Mouse (Mus musculus) forebrain, embryonic 10.5 days (tissue): ENCODE measurements around the gene Pde7b. TPM values are rescaled to one million over a fixed set of nuclear protein-coding genes. Genes with fewer than 3 reads are reported as not detected.

ENCODE experiments used
- DNase-seq: peaks from one replicate; pipeline ENCODE4 v3.0.0-alpha.2; 2017; ENCODE audit warnings: low spot score; ENCODE audit errors: extremely low spot score
- H3K27ac ChIP-seq: fragments of 300-500 bp; sonication (generic); 2 replicates; pipeline ENCODE4 v1.5.1; 2016; ENCODE audit warnings: mild to moderate bottlenecking
- H3K27me3 ChIP-seq: fragments of 300-500 bp; sonication (generic); 2 replicates; pipeline ENCODE4 v1.6.1; 2016; ENCODE audit warnings: mild to moderate bottlenecking; ENCODE audit not compliant: poor library complexity, severe bottlenecking
- H3K36me3 ChIP-seq: fragments of 300-500 bp; sonication (generic); replicated peaks from 2 replicates; pipeline ENCODE4 v1.6.1; 2016; ENCODE audit warnings: mild to moderate bottlenecking, moderate library complexity
- H3K4me1 ChIP-seq: fragments of 300-500 bp; sonication (generic); 2 replicates; pipeline ENCODE4 v1.6.1; 2016
- H3K4me3 ChIP-seq: fragments of 300-500 bp; sonication (generic); 2 replicates; pipeline ENCODE4 v1.5.1; 2016; ENCODE audit warnings: mild to moderate bottlenecking, moderate library complexity
- H3K9me3 ChIP-seq: fragments of 300-500 bp; sonication (generic); 2 replicates; pipeline ENCODE4 v1.6.1; 2016; ENCODE audit warnings: mild to moderate bottlenecking, moderate library complexity
- WGBS: fragments of 180-500 bp; shearing (Covaris S2); methylation state at CpG from one replicate; pipeline ENCODE4 v1.1.7; 2016; 5-methylcytosine and 5-hydroxymethylcytosine counted together
- polyA plus RNA-seq: library from polyadenylated mRNA; unstranded; fragments of >200 nt; fragmentation: Nextera tagmentation; extraction: Ambion mirVana; gene quantifications from 2 replicates; pipeline ENCODE4 v1.2.1, GENCODE M21; 2016

Pde7b gene
- polyA plus RNA-seq, 1 experiment from 2014 or later, result 0.89 TPM

DNA sequence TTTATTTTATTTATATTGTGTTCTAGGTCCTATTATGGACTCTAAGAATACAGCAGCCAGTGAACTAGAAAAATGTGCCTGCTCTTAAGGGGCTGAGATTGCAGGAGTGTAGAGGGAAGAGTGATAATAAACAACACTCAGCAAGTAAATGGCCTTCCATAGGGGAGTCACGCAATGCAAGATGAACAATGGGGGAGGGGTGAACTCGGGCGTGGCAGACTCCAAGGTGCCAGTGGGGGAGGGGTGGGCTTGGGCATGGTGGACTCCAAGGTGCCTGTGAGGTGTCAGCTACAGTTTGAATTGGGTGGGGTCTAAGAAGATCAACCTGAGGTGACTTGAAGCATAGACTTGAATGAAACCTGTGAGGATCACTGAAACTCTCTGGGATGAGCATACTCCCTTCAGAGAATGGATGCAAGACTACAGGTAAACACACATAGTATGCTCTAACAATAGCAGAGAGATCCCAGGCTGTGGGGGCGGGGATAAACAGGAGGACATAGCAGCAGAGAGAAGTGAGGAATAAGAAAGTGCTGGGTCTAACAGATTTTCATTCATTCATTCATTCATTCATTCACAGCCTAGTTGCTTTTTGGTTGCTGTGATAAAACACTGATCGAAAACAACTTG is 230.9 kb downstream of the Pde7b start:
- no peak for DNase-seq
- WGBS, result 89% methylated on average over 5 of the region's 5 CpGs
- H3K4me1 ChIP-seq, result peaks cover 25% of the 10 kb centered on the region

DNA sequence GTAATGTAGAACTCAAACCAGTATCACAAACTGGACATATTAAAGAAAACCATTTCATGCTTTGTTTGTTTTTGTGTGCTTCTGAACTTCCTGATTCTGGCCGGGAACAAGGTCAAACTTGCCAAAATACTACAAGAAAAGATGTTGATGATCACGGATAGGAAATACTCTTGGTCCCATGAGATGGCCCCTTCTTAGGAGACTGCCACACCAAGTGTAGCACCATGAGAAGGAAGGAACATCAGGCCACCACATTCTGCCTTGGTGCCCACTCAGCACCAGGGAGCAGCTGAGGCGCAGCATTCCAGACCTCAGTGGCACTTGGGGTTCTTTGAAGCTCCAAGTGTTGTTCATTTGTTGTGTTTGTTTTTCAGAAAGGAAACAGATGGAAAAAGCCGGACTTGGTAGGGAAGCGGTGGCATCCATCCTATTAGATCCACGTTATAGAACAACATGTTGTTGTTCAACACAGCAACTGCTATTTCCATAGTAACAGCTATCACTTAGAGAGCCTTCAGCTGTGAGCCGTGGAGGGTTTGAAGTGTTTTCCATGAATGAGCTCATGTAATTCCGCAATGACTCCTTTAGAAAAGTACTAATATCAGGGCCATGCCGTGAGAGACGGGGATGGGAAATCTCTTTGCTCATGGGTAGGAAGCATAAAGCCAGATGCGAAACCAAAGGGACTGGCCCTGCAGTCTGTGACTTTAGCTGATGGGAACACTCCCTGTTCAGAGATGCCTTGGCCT is 232.5 kb downstream of the Pde7b start:
- WGBS, result 69% methylated on average over 11 of the region's 11 CpGs
- no peaks in the 10 kb centered on the region for H3K9me3 ChIP-seq
- H3K4me3 ChIP-seq, result no peak overlapping the region
- H3K27ac ChIP-seq, result no peak overlapping the region
- DNase-seq, result no peak
- H3K27me3 ChIP-seq, result no peaks in the 10 kb centered on the region
- peaks cover 25% of the 10 kb centered on the region for H3K4me1 ChIP-seq
- H3K36me3 ChIP-seq, result no peaks in the 10 kb centered on the region

More for the DNA sequence above, 230.9 kb downstream of the Pde7b start:
- Histone ChIP-seq H3K27ac (no peak overlapping the region), H3K9me3 (no peaks in the 10 kb centered on the region), H3K4me3 (no peak overlapping the region), H3K27me3 (no peaks in the 10 kb centered on the region), H3K36me3 (no peaks in the 10 kb centered on the region)

GRCm38 (mm10) chr10:20490775-20491174 is 234.1 kb downstream of the Pde7b start:
- peaks cover 25% of the 10 kb centered on the region for H3K4me1 ChIP-seq
- DNase-seq, result no peak
- 79% methylated on average over 1 of the region's 1 CpGs for WGBS

GRCm38 (mm10) chr10:20490281-20490680 is 234.6 kb downstream of the Pde7b start:
- 77% methylated on average over 8 of the region's 8 CpGs for WGBS
- Histone ChIP-seq H3K27me3 (no peaks in the 10 kb centered on the region), H3K4me1 (peaks cover 20% of the 10 kb centered on the region), H3K9me3 (no peaks in the 10 kb centered on the region), H3K27ac (no peak overlapping the region), H3K4me3 (no peak overlapping the region), H3K36me3 (no peaks in the 10 kb centered on the region)
- DNase-seq, result no peak

More at GRCm38 (mm10) chr10:20490775-20491174, 234.1 kb downstream of the Pde7b start:
- Histone ChIP-seq H3K27me3 (no peaks in the 10 kb centered on the region), H3K36me3 (no peaks in the 10 kb centered on the region), H3K27ac (no peak overlapping the region), H3K9me3 (no peaks in the 10 kb centered on the region), H3K4me3 (no peak overlapping the region)

DNA sequence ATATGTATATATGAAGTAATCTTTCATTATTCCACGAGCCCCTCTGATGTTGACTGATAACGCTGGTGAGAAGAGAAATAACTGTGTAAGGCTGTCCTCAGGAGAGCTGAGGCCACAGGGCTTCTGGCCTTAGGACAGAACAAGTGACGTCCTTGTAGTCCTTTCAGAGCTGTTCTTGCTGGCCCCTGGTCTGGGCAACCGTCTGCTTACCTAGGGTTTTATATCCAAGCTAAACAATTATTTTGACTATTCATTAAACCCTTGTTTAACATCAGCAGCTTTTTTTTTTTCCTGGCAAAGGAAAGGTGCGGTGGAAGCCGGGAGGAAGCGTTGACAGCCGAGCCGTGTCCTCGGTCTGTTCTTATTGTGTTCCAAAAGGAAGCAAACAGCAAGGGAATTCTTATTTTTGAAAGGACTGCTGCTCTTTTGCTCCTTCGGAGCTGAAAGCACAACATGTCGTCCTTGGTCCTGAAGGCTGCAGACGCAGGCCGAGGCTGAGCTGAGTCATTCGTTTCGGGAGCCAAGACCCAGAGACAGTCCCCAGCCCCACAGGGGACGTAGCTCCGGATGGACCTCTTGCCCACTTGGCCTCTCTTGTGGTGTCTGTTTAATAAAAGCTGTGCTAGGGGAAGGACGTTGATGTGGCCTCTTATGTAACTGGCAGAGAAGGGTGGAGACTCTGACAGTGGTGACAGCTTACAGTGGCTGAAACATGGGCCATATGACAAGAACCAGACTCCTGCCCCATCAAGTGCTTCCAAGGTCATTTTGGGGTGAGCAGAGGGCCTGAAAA is 238.2 kb downstream of the Pde7b start:
- H3K27ac ChIP-seq, result no peak overlapping the region

DNA sequence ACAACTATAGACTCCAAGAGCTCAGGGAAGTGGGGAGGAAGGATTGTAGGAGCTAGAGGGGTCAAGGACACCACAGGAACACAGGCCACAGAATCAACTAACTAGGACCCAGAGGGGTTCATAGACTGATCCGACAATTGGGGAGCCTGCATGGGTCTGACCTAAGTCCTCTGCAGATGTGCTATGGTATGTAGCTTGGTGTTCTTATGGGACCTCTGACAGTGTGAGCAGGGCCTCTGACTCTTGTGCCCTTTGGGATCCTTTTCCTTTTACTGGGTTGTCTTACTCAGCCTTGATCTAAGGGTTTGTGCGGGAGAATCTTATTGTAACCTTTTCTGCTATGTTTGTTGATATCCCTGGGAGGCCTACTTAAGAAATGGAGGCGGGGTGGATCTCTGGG is 239.1 kb downstream of the Pde7b start:
- Histone ChIP-seq H3K27ac (no peak overlapping the region), H3K4me1 (0 out of 2 replicates have a peak, but pooled peaks cover 2% of the 10 kb centered on the region), H3K9me3 (no peaks in the 10 kb centered on the region), H3K36me3 (no peaks in the 10 kb centered on the region), H3K27me3 (no peaks in the 10 kb centered on the region), H3K4me3 (no peak overlapping the region)
- 77% methylated on average over 3 of the region's 3 CpGs for WGBS
- DNase-seq, result no peak

More for the DNA sequence above, 238.2 kb downstream of the Pde7b start:
- no peak overlapping the region for H3K4me3 ChIP-seq
- no peaks in the 10 kb centered on the region for H3K27me3 ChIP-seq
- 84% methylated on average over 19 of the region's 19 CpGs for WGBS
- no peaks in the 10 kb centered on the region for H3K9me3 ChIP-seq
- H3K4me1 ChIP-seq, result 0 out of 2 replicates have a peak, but pooled peaks cover 4% of the 10 kb centered on the region
- DNase-seq, result no peak
- H3K36me3 ChIP-seq, result no peaks in the 10 kb centered on the region

GRCm38 (mm10) chr10:20479481-20479880 is 245.4 kb downstream of the Pde7b start:
- Histone ChIP-seq H3K27me3 (no peaks in the 10 kb centered on the region), H3K36me3 (no peaks in the 10 kb centered on the region), H3K4me1 (peaks cover 9% of the 10 kb centered on the region), H3K27ac (no peak overlapping the region), H3K9me3 (no peaks in the 10 kb centered on the region), H3K4me3 (no peak overlapping the region)
- 88% methylated on average over 8 of the region's 8 CpGs for WGBS
- no peak for DNase-seq

DNA sequence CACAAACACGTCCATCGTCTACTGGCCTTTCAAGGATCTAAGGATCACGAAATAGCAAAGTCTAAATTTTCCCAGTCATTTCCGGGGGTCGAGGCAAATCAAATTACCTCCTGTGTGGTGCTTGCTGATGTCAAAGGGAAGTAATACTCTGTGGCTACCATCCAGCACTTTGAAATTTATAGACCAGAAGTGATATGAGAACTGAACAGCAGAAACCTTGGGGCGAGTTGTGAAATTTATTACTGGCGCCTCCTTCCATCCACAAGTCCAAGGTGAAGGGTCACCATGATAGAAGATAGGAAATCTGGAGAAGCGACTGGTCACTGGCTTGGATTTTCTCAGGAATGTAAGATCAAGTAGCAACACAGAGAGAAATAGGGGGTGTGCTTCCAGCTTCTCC is 246.4 kb downstream of the Pde7b start:
- H3K36me3 ChIP-seq, result no peaks in the 10 kb centered on the region
- WGBS, result 90% methylated on average over 8 of the region's 8 CpGs
- no peak for DNase-seq
- peaks cover 15% of the 10 kb centered on the region for H3K4me1 ChIP-seq
- no peaks in the 10 kb centered on the region for H3K27me3 ChIP-seq
- no peaks in the 10 kb centered on the region for H3K9me3 ChIP-seq
- H3K4me3 ChIP-seq, result no peak overlapping the region
- H3K27ac ChIP-seq, result no peak overlapping the region

DNA sequence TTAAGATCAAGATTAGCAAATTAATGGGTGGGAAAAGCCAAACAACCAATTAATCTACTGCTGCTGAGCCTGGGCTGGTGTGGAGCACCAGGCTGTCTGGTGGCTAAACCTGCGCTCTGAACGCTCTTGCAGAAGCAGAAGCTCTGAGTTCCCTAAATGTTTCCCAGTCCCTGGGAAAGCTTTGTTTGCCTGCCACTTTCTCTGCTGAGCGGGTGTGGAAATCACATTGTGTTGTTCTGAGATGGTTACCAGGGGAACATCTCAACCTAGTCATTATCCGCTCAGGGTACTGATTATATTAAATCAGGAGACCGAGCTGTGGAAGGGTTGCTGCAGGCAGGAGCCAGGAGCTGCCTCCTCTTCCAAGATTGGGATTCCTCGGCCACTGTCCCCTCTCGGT is 250.0 kb downstream of the Pde7b start:
- no peak overlapping the region; the same call in 1 of the 2 replicates for H3K27ac ChIP-seq
- 49% methylated on average over 7 of the region's 7 CpGs for WGBS
- no peak for DNase-seq

GRCm38 (mm10) chr10:20474036-20474435 is 250.8 kb downstream of the Pde7b start:
- Histone ChIP-seq H3K36me3 (no peaks in the 10 kb centered on the region), H3K9me3 (no peaks in the 10 kb centered on the region), H3K4me3 (no peak overlapping the region), H3K27ac (0 out of 2 replicates have a peak overlapping the region, but pooled peaks have one; percentile 15), H3K4me1 (peaks cover 15% of the 10 kb centered on the region), H3K27me3 (no peaks in the 10 kb centered on the region)
- no peak for DNase-seq
- 76% methylated on average over 9 of the region's 9 CpGs for WGBS

More for the DNA sequence above, 250.0 kb downstream of the Pde7b start:
- Histone ChIP-seq H3K9me3 (no peaks in the 10 kb centered on the region), H3K4me3 (no peak overlapping the region), H3K36me3 (no peaks in the 10 kb centered on the region), H3K27me3 (no peaks in the 10 kb centered on the region), H3K4me1 (peaks cover 15% of the 10 kb centered on the region)

DNA sequence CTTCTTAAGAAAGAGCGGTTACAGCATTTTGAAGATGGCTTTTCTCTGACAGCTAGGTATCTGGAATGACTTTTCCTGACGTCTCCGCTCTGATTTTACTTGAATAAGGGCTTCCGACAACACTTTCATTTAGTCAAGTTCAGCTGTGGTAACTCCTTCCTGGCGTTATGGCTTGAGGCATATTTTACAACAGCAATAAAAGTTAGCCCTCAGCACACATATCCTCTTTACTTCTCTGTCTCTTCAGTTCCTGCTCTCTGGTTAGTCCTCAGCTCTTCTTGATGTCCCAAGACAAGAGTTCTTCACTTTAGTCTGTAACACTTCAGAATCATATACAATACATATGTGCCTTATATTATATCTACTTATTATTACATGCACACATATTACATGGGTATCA is 251.4 kb downstream of the Pde7b start:
- WGBS, result 93% methylated on average over 5 of the region's 5 CpGs
- H3K4me1 ChIP-seq, result peaks cover 15% of the 10 kb centered on the region
- H3K9me3 ChIP-seq, result no peaks in the 10 kb centered on the region

GRCm38 (mm10) chr10:20472007-20472406 is 252.9 kb downstream of the Pde7b start:
- peaks cover 15% of the 10 kb centered on the region for H3K4me1 ChIP-seq
- no peak for DNase-seq
- H3K36me3 ChIP-seq, result no peaks in the 10 kb centered on the region
- no peak overlapping the region for H3K4me3 ChIP-seq
- H3K27me3 ChIP-seq, result no peaks in the 10 kb centered on the region
- H3K9me3 ChIP-seq, result no peaks in the 10 kb centered on the region
- WGBS, result 92% methylated on average over 8 of the region's 8 CpGs
- no peak overlapping the region for H3K27ac ChIP-seq

More for the DNA sequence above, 251.4 kb downstream of the Pde7b start:
- Histone ChIP-seq H3K27me3 (no peaks in the 10 kb centered on the region), H3K4me3 (no peak overlapping the region), H3K27ac (no peak overlapping the region), H3K36me3 (no peaks in the 10 kb centered on the region)
- DNase-seq, result no peak
